8 mouse cellular contexts compared by ENCODE assay signal in genomic region chr5:114537308-114538020, GRCm38 (mm10). TPM values are rescaled to one million over a fixed set of nuclear protein-coding genes. Genes with fewer than 3 reads are reported as not detected.
DNase-seq lines count a peak whose midpoint lies in the region; ATAC-seq lines count a peak whose summit lies in the region.

No protein-coding gene starts in this region.

- no peak for ATAC-seq in limb, embryonic 15.5 days (ENCODE audit: insufficient number of reproducible peaks, low FRiP score, low TSS enrichment, low read depth)

- H3K9me3 ChIP-seq in limb, embryonic 15.5 days, result no peaks in the 10 kb centered on the region

- DNase-seq in frontal cortex, postnatal 36 days (ENCODE audit: low spot score in 2 of 2), result peak; percentile 8 to 9
- DNase-seq in frontal cortex, postnatal 10 days (ENCODE audit: low spot score in 2 of 2), result no peak
- DNase-seq in right cerebral cortex, postnatal 10 days (ENCODE audit: low spot score in 2 of 2), result peak; percentile 52 to 60
- DNase-seq in right cerebral cortex, adult 18-20 months, result no peak
- DNase-seq in thymus, postnatal 14 days, result no peak
- no peak for DNase-seq in thymus, postnatal 4 days
- DNase-seq in cerebellum, postnatal 25 days, result no peak

- no peaks in the 10 kb centered on the region for H3K36me3 ChIP-seq in limb, embryonic 15.5 days

- no peak overlapping the region for H3K9ac ChIP-seq in limb, embryonic 15.5 days

- no peak overlapping the region for H3K27ac ChIP-seq in limb, embryonic 15.5 days

- peak overlapping the region; percentile 27 for H3K4me2 ChIP-seq in limb, embryonic 15.5 days

- H3K27me3 ChIP-seq in limb, embryonic 15.5 days, result peaks cover 21% of the 10 kb centered on the region

- peak overlapping the region; percentile 12; the same call in 1 of the 2 replicates for H3K4me3 ChIP-seq in limb, embryonic 15.5 days

- peaks cover 31% of the 10 kb centered on the region for H3K4me1 ChIP-seq in limb, embryonic 15.5 days

- WGBS in limb, embryonic 15.5 days, result 9% methylated on average over 26 of the region's 26 CpGs

RNA-seq across cellular contexts. Expression of gene Fam222a, which starts 30.4 kb away (rescaled TPM):
- polyA plus RNA-seq in limb, embryonic 15.5 days (2015; fragmentation: Nextera tagmentation; extraction: Ambion mirVana), result 0.46 and 0.63 TPM in 2 replicates

Comparison
In these comparisons a context has a peak if more than half of its experiments do, and no peak if none do; other contexts are left out.
1. DNase-seq: peak in frontal cortex, postnatal 36 days (2 of 2) and right cerebral cortex, postnatal 10 days (2 of 2); none in frontal cortex, postnatal 10 days (0 of 2), right cerebral cortex, adult 18-20 months (single experiment), thymus, postnatal 14 days (single experiment), thymus, postnatal 4 days (single experiment) and cerebellum, postnatal 25 days (0 of 2).